Mouse (Mus musculus): ENCODE data around the gene Rnf157. TPM values are rescaled to one million over a fixed set of nuclear protein-coding genes. Genes with fewer than 3 reads are reported as not detected.

Gene Rnf157
- polyA plus RNA-seq, 1 experiment from 2014 or later, result 8.6 TPM

DNA sequence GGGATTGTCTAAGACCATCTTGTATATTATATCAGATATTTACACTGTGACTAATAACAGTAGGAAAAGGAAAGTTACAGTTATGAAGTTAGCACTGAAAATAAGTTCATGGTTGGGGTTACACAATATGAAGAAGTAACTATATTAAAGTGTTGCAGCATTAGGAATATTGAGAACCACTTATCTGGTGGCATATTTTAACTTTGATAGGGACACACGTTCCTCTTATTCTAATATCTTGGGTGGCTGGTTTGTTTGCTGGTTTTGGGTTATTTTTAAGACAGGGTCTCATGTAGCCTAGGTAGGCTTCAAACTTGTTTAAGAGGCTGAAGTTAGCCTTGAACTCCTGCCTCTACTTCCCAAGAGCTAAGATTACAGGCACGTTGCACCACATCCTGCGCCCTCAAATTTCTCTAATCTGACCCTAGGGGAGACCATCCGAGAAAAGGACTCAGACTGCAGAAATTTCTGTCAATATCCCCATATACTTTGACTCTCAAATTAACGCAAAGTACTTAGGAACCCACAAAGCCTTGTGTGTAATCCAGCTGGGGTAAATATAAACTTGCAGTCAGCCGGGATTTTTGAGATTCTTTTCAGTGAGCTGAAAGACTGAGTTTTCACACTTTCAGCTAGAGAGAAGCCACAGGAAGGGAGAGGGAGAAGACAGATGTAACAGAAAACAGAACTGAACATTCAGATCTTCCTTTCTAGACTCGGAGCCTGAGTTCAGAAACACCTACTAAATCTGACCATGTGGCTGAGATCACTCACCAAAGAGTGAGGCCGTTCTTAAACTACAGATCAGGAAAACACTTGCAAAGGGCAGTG, 15.1 kb downstream of the Rnf157 start:
- WGBS (ENCODE audit: insufficient replicate concordance), result 59% methylated on average over 8 of the region's 8 CpGs
- Histone ChIP-seq H3K4me1 (ENCODE audit: control insufficient read depth, insufficient read depth, low read length) (peaks cover 7% of the 10 kb centered on the region), H3K9me3 (replicated peaks; ENCODE audit: control insufficient read depth, low read length) (no peaks in the 10 kb centered on the region), H3K4me2 (no peak overlapping the region), H3K27ac (ENCODE audit: low read depth, low read length) (peak overlapping the region; percentile 22; the same call in 1 of the 2 replicates), H3K27me3 (ENCODE audit: control insufficient read depth, insufficient read depth, low read length) (no peaks in the 10 kb centered on the region), H3K4me3 (ENCODE audit: low read depth, low read length) (no peak overlapping the region), H3K9ac (ENCODE audit: low read depth, low read length) (no peak overlapping the region), H3K36me3 (ENCODE audit: control insufficient read depth, insufficient read depth, low read length) (no peaks in the 10 kb centered on the region)
- no peak for ATAC-seq (replicated peaks; ENCODE audit: insufficient number of reproducible peaks, low FRiP score, low TSS enrichment)

DNA sequence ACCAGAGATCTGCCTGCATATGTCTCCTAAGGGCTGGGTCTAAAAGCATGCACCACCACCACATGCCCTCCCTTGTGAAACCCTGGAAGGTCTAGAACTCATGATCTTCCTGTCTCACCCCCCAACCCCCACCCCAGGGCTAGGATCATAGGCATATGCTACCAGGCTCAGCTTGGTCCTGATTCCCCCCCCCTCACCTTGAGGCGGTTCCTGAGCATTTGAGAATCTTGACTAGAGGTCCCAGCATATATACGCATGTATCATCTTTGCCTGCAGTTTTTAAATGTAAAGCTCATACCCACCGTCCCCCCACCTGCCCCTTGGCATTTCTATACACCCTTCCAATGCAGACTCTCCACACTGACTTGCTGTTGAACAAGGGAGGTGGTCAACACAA, 15.9 kb downstream of the Rnf157 start:
- ATAC-seq (replicated peaks; ENCODE audit: insufficient number of reproducible peaks, low FRiP score, low TSS enrichment), result no peak
- no peak overlapping the region for H3K4me3 ChIP-seq (ENCODE audit: low read depth, low read length)
- WGBS (ENCODE audit: insufficient replicate concordance), result 84% methylated on average over 3 of the region's 3 CpGs
- no peaks in the 10 kb centered on the region for H3K36me3 ChIP-seq (ENCODE audit: control insufficient read depth, insufficient read depth, low read length)
- H3K9ac ChIP-seq (ENCODE audit: low read depth, low read length), result no peak overlapping the region
- H3K4me1 ChIP-seq (ENCODE audit: control insufficient read depth, insufficient read depth, low read length), result peaks cover 7% of the 10 kb centered on the region
- H3K9me3 ChIP-seq (replicated peaks; ENCODE audit: control insufficient read depth, low read length), result no peaks in the 10 kb centered on the region
- no peak overlapping the region for H3K4me2 ChIP-seq
- no peaks in the 10 kb centered on the region for H3K27me3 ChIP-seq (ENCODE audit: control insufficient read depth, insufficient read depth, low read length)
- no peak overlapping the region for H3K27ac ChIP-seq (ENCODE audit: low read depth, low read length)

DNA sequence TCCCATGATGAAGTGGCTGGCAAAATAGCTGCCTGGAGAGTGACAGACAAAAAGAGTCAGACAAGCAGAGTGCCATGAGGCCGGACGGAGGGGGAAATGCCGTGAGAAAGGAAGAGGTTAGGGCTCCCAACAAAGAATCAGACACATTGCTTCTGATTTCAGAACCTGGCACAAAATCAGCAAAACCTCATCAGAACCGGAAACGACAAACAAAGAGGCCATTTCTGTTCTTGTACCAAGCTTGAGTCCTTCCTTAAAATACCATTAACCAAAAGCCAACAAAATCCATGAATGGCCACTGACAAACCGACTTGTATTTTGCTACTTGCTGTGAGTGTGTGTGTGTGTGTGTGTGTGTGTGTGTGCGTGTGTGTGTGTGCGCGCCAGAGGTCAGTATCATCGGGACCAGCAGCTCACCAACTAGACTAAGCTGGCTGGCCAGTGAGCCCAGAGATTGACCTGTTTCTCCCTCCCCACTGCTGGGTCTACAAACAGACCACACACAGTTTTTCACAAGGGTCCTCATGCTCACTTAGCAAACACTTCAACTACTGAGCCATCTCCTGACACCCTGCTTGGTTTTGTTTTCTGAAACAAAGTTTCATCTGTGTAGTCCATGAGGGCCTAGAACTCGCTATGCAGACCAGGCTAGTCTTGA, 16.4 kb downstream of the Rnf157 start:
- no peak for ATAC-seq (replicated peaks; ENCODE audit: insufficient number of reproducible peaks, low FRiP score, low TSS enrichment)
- Histone ChIP-seq H3K27ac (ENCODE audit: low read depth, low read length) (no peak overlapping the region), H3K36me3 (ENCODE audit: control insufficient read depth, insufficient read depth, low read length) (no peaks in the 10 kb centered on the region), H3K9ac (ENCODE audit: low read depth, low read length) (no peak overlapping the region), H3K4me1 (ENCODE audit: control insufficient read depth, insufficient read depth, low read length) (peaks cover 7% of the 10 kb centered on the region), H3K9me3 (replicated peaks; ENCODE audit: control insufficient read depth, low read length) (no peaks in the 10 kb centered on the region), H3K4me2 (no peak overlapping the region), H3K27me3 (ENCODE audit: control insufficient read depth, insufficient read depth, low read length) (no peaks in the 10 kb centered on the region), H3K4me3 (ENCODE audit: low read depth, low read length) (no peak overlapping the region)
- 83% methylated on average over 11 of the region's 11 CpGs for WGBS (ENCODE audit: insufficient replicate concordance)

DNA sequence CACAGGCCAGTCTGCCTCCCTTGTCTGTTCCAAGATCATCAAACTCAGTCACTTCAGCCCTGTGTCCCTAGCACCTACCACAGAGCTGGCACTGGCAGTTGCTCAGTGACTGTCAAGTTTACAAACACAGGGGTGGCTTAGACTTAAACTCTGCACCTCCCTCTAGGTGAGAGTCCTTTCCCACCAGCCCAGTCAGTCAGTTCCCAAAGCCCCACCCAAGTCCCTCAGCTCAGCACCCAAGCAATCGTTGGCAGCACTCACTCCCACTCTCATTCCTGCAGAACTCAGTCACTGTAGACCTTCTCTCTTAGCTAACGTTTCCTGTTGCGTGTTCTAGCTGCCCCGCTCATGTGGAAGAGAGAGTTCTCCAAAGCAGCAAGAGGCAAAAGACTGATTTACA, 18.1 kb downstream of the Rnf157 start:
- peaks cover 4% of the 10 kb centered on the region for H3K4me1 ChIP-seq (ENCODE audit: control insufficient read depth, insufficient read depth, low read length)
- H3K27ac ChIP-seq (ENCODE audit: low read depth, low read length), result no peak overlapping the region
- no peak overlapping the region for H3K4me2 ChIP-seq
- no peaks in the 10 kb centered on the region for H3K36me3 ChIP-seq (ENCODE audit: control insufficient read depth, insufficient read depth, low read length)
- no peak overlapping the region for H3K9ac ChIP-seq (ENCODE audit: low read depth, low read length)
- no peaks in the 10 kb centered on the region for H3K9me3 ChIP-seq (replicated peaks; ENCODE audit: control insufficient read depth, low read length)
- H3K27me3 ChIP-seq (ENCODE audit: control insufficient read depth, insufficient read depth, low read length), result no peaks in the 10 kb centered on the region
- 76% methylated on average over 4 of the region's 4 CpGs for WGBS (ENCODE audit: insufficient replicate concordance)
- ATAC-seq (replicated peaks; ENCODE audit: insufficient number of reproducible peaks, low FRiP score, low TSS enrichment), result no peak
- no peak overlapping the region for H3K4me3 ChIP-seq (ENCODE audit: low read depth, low read length)

DNA sequence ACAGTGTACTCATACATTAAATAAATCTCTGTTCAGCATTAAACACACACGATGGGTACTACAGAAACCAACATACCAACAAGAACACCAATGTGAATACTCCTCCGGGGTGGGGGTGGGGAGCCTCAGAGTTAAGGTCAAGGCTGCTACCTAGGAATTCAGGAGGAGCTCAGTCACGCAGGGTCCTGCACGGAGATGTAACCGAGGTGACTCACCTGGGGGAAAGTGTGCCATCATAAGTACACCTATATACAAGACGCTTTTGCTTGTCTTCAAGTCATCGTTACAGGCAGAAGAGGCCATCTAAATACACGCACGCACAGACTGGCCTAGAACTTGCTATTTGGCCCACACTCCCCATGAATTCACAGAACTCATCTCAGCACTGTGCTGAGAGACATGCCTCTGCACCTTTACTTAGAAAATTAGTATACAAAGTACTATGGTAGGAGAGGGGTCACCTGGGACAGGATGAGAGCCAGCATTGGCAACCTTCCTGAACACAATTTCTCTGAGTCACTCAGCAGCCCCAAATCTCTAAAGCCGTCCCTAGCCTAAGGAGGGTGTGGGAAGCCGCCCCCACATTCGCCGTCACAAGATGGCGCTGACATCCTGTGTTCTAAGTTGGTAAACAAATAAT, 23.9 kb downstream of the Rnf157 start:
- peaks cover 19% of the 10 kb centered on the region for H3K4me1 ChIP-seq (ENCODE audit: control insufficient read depth, insufficient read depth, low read length)
- no peaks in the 10 kb centered on the region for H3K27me3 ChIP-seq (ENCODE audit: control insufficient read depth, insufficient read depth, low read length)
- ATAC-seq (replicated peaks; ENCODE audit: insufficient number of reproducible peaks, low FRiP score, low TSS enrichment), result no peak
- 74% methylated on average over 14 of the region's 14 CpGs for WGBS (ENCODE audit: insufficient replicate concordance)
- H3K9ac ChIP-seq (ENCODE audit: low read depth, low read length), result no peak overlapping the region
- H3K4me3 ChIP-seq (ENCODE audit: low read depth, low read length), result no peak overlapping the region
- no peaks in the 10 kb centered on the region for H3K9me3 ChIP-seq (replicated peaks; ENCODE audit: control insufficient read depth, low read length)
- H3K36me3 ChIP-seq (ENCODE audit: control insufficient read depth, insufficient read depth, low read length), result no peaks in the 10 kb centered on the region
- H3K27ac ChIP-seq (ENCODE audit: low read depth, low read length), result 0 out of 2 replicates have a peak overlapping the region, but pooled peaks have one; percentile 29
- peak overlapping the region; percentile 38 for H3K4me2 ChIP-seq

DNA sequence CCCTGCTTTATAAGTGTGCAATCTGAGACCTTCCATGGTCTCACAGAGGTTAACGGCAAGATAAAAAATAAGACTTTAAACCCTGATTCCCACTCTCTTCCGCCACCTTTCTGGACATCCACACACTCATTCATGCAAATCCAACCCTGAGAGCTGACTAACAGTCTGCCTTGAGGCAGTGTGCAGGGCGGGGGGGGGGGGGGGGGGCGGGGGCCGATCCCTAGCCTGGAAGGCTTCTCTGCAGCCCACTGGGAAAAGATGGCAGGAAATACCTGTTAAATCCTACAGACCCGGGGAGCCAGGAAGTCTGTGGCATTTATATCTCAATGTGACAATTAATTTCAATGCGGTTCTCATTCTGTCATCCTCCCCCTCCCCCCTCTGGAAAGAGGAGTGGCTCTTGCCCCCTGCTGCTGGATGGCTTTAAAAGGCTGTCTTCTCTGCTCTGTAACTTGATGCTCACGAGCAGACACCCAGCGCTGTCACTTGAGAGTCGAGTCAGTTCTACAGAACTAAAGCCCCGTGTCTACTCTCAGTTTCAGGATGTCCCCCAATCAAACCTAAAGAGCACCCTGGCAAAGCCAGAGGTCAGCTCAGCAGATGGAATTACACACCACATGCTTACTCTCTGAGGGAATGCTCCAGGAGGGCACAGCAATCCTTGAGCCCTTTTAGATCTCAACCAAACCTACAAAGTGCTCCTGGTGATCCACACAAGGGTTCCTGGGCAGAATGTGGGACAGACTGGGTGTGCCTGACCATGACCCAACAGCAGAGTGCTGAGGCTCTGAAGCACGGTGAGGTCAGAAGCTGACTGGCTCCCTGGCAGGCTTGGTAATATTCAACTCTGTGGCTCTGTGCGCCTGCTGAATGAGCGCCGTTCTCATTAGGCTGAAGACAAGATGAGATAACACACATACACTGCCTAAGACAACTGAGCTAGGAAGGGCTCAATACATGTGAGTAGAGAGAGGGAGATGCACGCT, 25.5 kb downstream of the Rnf157 start:
- whole genome bisulfite sequencing (ENCODE audit: insufficient replicate concordance), result 8% methylated on average over 15 of the region's 16 CpGs
- 0 out of 2 replicates have a peak, but pooled peaks have one; percentile 49 for ATAC-seq (replicated peaks; ENCODE audit: insufficient number of reproducible peaks, low FRiP score, low TSS enrichment)
- H3K4me1 ChIP-seq (ENCODE audit: control insufficient read depth, insufficient read depth, low read length), result peaks cover 19% of the 10 kb centered on the region
- no peaks in the 10 kb centered on the region for H3K27me3 ChIP-seq (ENCODE audit: control insufficient read depth, insufficient read depth, low read length)
- peak overlapping the region; percentile 34 for H3K4me3 ChIP-seq (ENCODE audit: low read depth, low read length)
- no peaks in the 10 kb centered on the region for H3K9me3 ChIP-seq (replicated peaks; ENCODE audit: control insufficient read depth, low read length)
- peak overlapping the region; percentile 84 for H3K27ac ChIP-seq (ENCODE audit: low read depth, low read length)
- peak overlapping the region; percentile 54 for H3K9ac ChIP-seq (ENCODE audit: low read depth, low read length)
- no peaks in the 10 kb centered on the region for H3K36me3 ChIP-seq (ENCODE audit: control insufficient read depth, insufficient read depth, low read length)
- H3K4me2 ChIP-seq, result peak overlapping the region; percentile 62

DNA sequence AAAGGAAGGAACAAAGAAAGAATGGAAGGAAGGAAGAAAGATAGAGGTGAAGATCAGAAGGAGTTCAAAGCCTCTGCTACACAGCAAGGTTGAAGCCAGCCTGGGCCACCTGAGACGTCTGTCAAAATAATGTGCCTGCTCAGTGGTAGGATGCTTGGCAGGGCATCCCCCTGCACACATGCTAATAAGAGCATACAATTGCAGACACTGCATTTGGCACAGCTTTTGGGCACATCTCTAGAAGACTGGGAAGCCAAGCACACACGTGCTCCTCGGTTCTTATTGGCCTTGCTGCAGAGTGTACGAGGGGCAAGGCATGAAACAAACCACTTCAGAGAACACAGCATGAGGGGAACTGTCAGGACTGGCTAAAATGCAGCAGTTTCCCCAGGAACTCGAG, 26.8 kb downstream of the Rnf157 start:
- Histone ChIP-seq H3K27ac (ENCODE audit: low read depth, low read length) (no peak overlapping the region), H3K4me1 (ENCODE audit: control insufficient read depth, insufficient read depth, low read length) (peaks cover 19% of the 10 kb centered on the region), H3K4me3 (ENCODE audit: low read depth, low read length) (no peak overlapping the region), H3K9ac (ENCODE audit: low read depth, low read length) (0 out of 2 replicates have a peak overlapping the region, but pooled peaks have one; percentile 28), H3K27me3 (ENCODE audit: control insufficient read depth, insufficient read depth, low read length) (no peaks in the 10 kb centered on the region), H3K9me3 (replicated peaks; ENCODE audit: control insufficient read depth, low read length) (no peaks in the 10 kb centered on the region), H3K36me3 (ENCODE audit: control insufficient read depth, insufficient read depth, low read length) (no peaks in the 10 kb centered on the region), H3K4me2 (no peak overlapping the region)
- ATAC-seq (replicated peaks; ENCODE audit: insufficient number of reproducible peaks, low FRiP score, low TSS enrichment), result no peak
- 40% methylated on average over 5 of the region's 5 CpGs for WGBS (ENCODE audit: insufficient replicate concordance)

DNA sequence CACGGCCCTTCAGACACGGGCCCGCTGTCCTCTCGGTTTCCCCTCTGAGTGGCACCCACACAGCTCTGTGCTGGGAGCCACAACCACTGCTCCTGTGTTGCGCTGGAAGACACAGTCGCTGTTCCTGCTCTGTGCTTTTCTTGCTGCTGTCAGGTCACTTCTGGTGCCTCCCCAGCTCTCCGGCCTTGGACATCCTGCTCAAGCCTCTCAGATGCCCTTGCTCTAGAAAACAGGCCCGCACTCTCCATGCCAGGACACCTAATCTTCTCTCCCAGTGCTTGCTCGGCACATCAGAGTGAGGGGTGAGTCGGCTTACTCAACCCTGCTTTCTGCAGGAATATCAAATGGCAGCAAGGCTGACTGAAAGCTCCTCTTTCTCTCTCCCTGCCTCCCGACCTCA, 28.7 kb downstream of the Rnf157 start:
- Histone ChIP-seq H3K9ac (ENCODE audit: low read depth, low read length) (no peak overlapping the region), H3K4me3 (ENCODE audit: low read depth, low read length) (no peak overlapping the region), H3K36me3 (ENCODE audit: control insufficient read depth, insufficient read depth, low read length) (no peaks in the 10 kb centered on the region), H3K27ac (ENCODE audit: low read depth, low read length) (no peak overlapping the region), H3K4me2 (no peak overlapping the region), H3K9me3 (replicated peaks; ENCODE audit: control insufficient read depth, low read length) (no peaks in the 10 kb centered on the region), H3K4me1 (ENCODE audit: control insufficient read depth, insufficient read depth, low read length) (peaks cover 21% of the 10 kb centered on the region), H3K27me3 (ENCODE audit: control insufficient read depth, insufficient read depth, low read length) (no peaks in the 10 kb centered on the region)
- no peak for ATAC-seq (replicated peaks; ENCODE audit: insufficient number of reproducible peaks, low FRiP score, low TSS enrichment)
- WGBS (ENCODE audit: insufficient replicate concordance), result 75% methylated on average over 11 of the region's 11 CpGs
